Mouse (Mus musculus) adrenal gland, postnatal 4 days (tissue): ENCODE measurements around the gene Scn2a. TPM values are rescaled to one million over a fixed set of nuclear protein-coding genes. Genes with fewer than 3 reads are reported as not detected.
"Not testable (repeated sequence)": the region's sequence is repeated elsewhere in the genome, so short reads cannot be mapped to it uniquely, and the experiment has no call there.

Source experiments
- DNase-seq, 2 experiments: peaks; one replicate each; pipeline ENCODE4 v3.0.0; 2021 to 2022; ENCODE audit warnings: low spot score in 2 of 2, mixed read lengths in 2 of 2
- total RNA-seq, 2 experiments: library from RNA; stranded (reverse); gene quantifications; 2 replicates each; pipeline ENCODE4 v1.2.3; 2021

Scn2a gene
- total RNA-seq, 2 experiments from 2014 or later: 3.2 to 3.4 TPM

- no peak for DNase-seq
These were observed 74.5 kb downstream of the Scn2a start for GRCm38 (mm10) chr2:65695061-65695460.

DNA sequence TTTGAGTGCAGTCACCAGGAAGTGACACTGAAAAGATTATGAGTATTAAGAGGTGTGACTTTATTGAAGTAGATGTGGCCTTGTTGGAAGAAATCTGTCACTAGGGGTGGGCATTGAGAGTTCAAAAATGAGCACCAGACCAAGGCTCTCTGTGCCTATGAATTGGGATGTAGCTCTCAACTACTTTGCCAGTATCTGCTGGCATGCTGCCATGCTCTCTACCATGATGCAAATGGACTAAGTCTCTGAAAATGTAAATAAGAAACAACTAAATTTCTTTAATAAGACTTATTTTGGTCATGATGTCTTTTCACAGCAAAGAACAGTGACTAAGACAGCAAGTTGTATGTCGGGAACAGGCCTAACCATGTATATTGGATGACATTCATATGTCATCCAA is 79.7 kb downstream of the Scn2a start:
- no peak for DNase-seq

- no peak for DNase-seq
These were observed 80.6 kb downstream of the Scn2a start for GRCm38 (mm10) chr2:65701175-65701574.

DNA sequence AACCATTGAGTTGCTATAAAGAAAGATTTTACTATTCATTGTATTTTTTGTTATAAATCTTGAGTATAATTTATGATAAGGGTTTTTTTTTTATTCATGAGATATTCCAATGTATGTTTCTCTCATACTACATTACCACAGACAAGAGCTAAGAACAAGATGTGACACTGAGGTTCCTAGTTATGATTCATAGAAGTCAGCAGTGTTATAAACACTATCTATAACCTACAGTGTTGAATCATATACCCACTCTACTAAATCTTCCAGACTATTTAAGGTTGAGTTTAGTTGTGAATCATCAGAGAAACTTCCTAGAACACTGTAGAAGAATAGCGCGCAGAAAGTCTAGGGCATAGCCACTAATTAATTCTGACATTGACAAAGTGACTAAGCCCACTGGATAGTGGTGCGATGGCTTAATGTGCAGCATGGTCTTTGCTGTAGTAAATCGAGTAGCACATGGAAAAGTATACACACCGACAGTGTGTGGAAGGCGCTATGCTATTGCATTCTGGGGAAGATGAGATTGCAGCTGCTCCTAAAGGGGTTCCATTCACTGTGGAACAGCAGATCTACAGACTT is 101.7 kb downstream of the Scn2a start:
- no peak for DNase-seq

DNA sequence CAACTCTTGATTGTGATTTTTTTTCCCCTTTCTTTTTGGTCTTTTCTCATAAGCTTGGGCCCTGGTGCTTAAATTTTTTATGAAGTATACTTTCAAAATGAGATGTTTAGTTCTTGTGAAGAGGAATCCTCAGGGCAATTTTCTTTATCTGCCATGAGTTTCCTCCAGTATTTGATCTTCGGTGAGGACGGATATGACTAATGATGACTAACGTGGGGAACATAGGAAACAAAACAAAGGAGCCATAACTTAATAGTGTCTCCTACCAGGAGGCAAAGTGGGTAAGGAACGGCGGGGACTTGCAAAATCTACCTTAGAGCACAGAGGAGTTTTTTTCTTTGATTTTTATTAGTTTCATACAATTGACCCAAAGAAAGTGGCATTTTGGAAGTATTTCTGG is 124.8 kb downstream of the Scn2a start:
- no peak for DNase-seq

DNA sequence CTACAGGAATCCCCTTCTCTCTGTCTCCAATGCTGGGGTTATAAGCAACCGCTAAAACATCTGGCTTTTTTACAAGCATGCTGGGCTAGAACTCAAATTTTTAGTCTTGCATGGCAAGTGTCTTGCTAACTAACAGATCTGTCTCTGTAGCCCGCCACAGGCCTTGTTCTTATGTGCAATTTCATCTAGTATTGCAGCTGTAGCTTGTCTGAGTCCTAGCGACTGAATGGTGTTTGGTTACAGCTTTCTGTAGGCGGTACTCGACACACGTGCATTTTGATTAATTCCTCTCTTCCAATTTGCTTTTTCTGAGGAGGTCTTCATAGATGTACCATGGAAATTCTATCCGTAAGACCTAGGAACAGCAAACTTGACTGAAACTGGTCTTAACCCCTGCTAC is 161.9 kb downstream of the Scn2a start:
- DNase-seq: no peak

DNA sequence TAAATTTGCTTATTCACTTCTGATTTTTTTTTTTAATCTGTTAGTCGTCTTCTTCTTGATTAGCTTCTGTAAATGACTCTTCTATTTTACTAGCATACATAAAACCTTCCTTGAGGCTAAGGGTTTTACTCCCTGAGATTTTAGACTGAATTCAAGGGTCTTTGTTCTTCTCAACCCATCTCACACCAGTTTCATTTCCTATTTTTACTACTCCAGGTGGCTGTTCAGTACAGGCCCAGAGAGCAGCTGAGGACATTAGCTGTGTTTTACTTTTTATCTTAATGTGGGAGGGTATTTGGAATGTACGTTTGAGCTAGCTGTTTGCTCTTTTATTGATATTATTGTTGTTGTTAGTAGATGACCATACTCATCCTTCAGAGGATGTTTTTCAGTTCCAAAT is 162.8 kb downstream of the Scn2a start:
- DNase-seq: no peak

DNA sequence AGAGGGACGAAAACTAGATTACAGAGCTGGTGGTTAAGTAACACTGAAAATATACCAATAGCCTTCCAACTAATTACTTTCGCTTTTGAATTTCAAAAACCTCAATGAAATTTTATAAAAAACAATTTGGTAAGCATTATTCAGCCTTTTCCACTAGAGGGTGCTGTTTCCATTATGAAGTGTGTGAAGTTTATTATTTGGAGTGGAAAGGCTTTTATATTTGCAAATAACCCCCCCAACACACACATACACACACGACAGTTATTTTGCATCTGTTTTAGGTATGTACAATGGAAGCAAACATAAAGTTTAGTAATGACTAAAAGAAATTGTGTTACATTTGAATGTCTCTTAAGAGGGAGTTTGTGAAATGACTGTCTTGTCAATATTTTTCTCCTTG is 171.9 kb downstream of the Scn2a start:
- no peak for DNase-seq

DNA sequence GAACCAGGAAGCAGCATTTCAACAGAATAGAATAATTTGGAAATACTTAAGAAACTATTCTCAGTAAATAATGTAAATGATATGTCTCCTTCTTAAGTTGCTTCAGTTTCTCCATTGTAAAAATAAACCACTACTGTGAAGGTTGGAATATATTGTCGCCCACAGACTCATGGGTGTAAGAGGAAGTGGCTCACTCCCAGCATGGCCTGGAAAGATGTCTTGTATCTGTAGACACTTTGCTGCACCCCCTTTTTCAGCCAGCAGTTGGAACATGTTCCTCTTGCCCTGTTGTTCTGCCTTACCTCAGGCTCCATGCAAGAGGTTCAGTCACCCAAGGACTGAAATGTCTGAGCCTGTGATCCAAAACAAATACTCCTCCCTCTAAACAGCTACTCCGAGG is 173.0 kb downstream of the Scn2a start:
- DNase-seq: no peak

DNA sequence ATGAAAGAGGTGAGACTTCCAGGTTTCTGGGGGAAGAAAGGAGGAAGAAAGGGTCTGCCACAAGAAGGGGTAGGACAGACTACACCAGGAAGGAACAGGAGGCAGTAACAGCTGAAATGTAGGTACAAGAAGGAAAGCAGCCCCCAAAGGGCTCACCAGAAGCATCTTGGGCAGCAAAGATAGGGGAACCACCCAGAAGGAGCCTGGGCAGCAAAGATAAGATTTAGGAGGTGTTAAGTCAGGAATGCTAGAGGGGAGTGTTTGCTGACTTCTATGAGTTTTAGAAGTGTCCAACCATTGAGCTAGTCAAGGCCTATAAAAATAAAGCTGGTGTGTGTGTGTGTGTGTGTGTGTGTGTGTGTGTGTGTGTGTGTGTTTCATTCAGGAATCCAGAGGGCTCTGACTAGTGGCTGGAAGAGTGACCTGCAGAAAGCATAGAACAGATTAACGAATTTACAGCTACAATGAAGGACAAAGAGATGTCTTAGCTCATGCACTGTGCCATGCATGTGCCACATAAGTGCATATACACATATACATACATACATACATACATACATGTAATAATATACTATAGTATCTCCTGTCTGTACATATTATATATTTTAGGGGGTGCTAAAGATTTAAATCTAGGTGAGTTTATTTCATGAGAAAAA is 180.6 kb downstream of the Scn2a start:
- DNase-seq: no peak

DNA sequence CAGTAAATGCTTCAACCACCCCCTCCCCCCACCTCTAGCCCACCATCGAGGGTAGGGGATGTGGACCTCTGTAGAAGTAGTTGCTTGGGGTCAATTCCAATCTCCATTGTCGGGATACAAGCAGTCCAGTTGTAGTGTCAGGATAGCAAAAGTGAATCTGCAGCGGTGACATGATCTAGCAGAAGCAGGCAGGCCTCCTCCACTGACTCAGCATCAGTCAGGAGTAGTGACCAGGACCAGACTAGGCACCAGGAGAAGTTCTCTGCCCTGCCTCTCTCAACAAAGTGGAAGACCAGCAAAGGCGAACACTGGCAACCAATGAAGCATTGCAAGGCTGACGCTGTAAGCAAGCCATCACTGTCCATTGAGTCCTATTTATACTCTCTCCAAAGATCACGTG is 186.0 kb downstream of the Scn2a start:
- no peak for DNase-seq

DNA sequence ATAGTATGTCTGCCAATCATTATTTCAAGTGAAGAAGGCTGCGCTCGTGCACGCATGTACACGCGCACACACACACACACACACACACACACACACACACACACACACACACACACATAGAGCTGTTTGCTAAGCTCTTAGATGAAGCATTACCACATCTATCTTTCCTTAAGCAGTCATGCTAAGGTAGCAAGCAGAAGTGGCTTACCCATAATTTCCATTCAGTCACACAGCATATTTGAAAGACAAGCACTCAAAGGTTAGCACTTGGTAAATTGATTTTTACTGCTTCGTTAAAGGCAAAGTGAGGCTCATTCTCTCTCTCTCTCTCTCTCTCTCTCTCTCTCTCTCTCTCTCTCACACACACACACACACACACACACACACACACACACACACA is 190.6 kb downstream of the Scn2a start:
- not testable (repeated sequence) for DNase-seq

Other genes with a start within 250 kb of the Scn2a start
- gene Scn3a, start 53.1 kb upstream of the Scn2a start, total RNA-seq: 10 to 100 TPM in 1 of 2 experiments, 1 to 10 TPM in 1; 8.2 to 11.9 TPM
- 1 to 10 TPM; 3.4 to 4.5 TPM for gene Csrnp3, start 225.0 kb downstream of the Scn2a start, total RNA-seq